Mouse (Mus musculus): ENCODE measurements around the gene Nagpa. TPM values are rescaled to one million over a fixed set of nuclear protein-coding genes. Genes with fewer than 3 reads are reported as not detected.

Gene Nagpa
- polyA plus RNA-seq, 1 experiment from 2014 or later: 10.7 TPM

- Histone ChIP-seq H3K9ac (replicated peaks; ENCODE audit: low read length) (no peak overlapping the region), H3K9me3 (replicated peaks; ENCODE audit: control insufficient read depth, low read length) (no peaks in the 10 kb centered on the region), H3K4me1 (ENCODE audit: control insufficient read depth, insufficient read depth, low read length) (no peaks in the 10 kb centered on the region), H3K27me3 (ENCODE audit: control insufficient read depth, insufficient read depth, low read length) (no peaks in the 10 kb centered on the region), H3K36me3 (replicated peaks; ENCODE audit: control insufficient read depth, insufficient read depth, low read depth, low read length) (no peaks in the 10 kb centered on the region), H3K4me2 (ENCODE audit: low read depth, low read length) (no peak overlapping the region), H3K27ac (replicated peaks; ENCODE audit: low read depth, low read length) (no peak overlapping the region), H3K4me3 (ENCODE audit: low read depth, low read length) (no peak overlapping the region)
- no peak for ATAC-seq (replicated peaks; ENCODE audit: insufficient number of reproducible peaks, low FRiP score, low TSS enrichment, low read depth)
- 72% methylated on average over 7 of the region's 7 CpGs for WGBS
- no peak for DNase-seq (ENCODE audit: low spot score)
Observed at GRCm38 (mm10) chr16:5186234-5186633, 17.6 kb downstream of the Nagpa start.

GRCm38 (mm10) chr16:5185691-5186090 lies 18.1 kb downstream of the Nagpa start:
- Histone ChIP-seq H3K9me3 (replicated peaks; ENCODE audit: control insufficient read depth, low read length) (no peaks in the 10 kb centered on the region), H3K4me3 (ENCODE audit: low read depth, low read length) (no peak overlapping the region), H3K9ac (replicated peaks; ENCODE audit: low read length) (no peak overlapping the region), H3K27me3 (ENCODE audit: control insufficient read depth, insufficient read depth, low read length) (no peaks in the 10 kb centered on the region), H3K4me2 (ENCODE audit: low read depth, low read length) (no peak overlapping the region), H3K36me3 (replicated peaks; ENCODE audit: control insufficient read depth, insufficient read depth, low read depth, low read length) (no peaks in the 10 kb centered on the region), H3K27ac (replicated peaks; ENCODE audit: low read depth, low read length) (no peak overlapping the region), H3K4me1 (ENCODE audit: control insufficient read depth, insufficient read depth, low read length) (no peaks in the 10 kb centered on the region)
- DNase-seq (ENCODE audit: low spot score) (no peak), ATAC-seq (replicated peaks; ENCODE audit: insufficient number of reproducible peaks, low FRiP score, low TSS enrichment, low read depth) (no peak)
- WGBS: 56% methylated on average over 7 of the region's 7 CpGs

- no peaks in the 10 kb centered on the region for H3K9me3 ChIP-seq (replicated peaks; ENCODE audit: control insufficient read depth, low read length)
- H3K9ac ChIP-seq (replicated peaks; ENCODE audit: low read length): no peak overlapping the region
- ATAC-seq (replicated peaks; ENCODE audit: insufficient number of reproducible peaks, low FRiP score, low TSS enrichment, low read depth) (no peak), DNase-seq (ENCODE audit: low spot score) (no peak)
- WGBS: 87% methylated on average over 5 of the region's 5 CpGs
- no peaks in the 10 kb centered on the region for H3K36me3 ChIP-seq (replicated peaks; ENCODE audit: control insufficient read depth, insufficient read depth, low read depth, low read length)
- no peaks in the 10 kb centered on the region for H3K27me3 ChIP-seq (ENCODE audit: control insufficient read depth, insufficient read depth, low read length)
- no peak overlapping the region for H3K4me2 ChIP-seq (ENCODE audit: low read depth, low read length)
- H3K4me3 ChIP-seq (ENCODE audit: low read depth, low read length): no peak overlapping the region
- H3K4me1 ChIP-seq (ENCODE audit: control insufficient read depth, insufficient read depth, low read length): no peaks in the 10 kb centered on the region
- H3K27ac ChIP-seq (replicated peaks; ENCODE audit: low read depth, low read length): no peak overlapping the region
Observed at GRCm38 (mm10) chr16:5184956-5185355, 18.9 kb downstream of the Nagpa start.

DNA sequence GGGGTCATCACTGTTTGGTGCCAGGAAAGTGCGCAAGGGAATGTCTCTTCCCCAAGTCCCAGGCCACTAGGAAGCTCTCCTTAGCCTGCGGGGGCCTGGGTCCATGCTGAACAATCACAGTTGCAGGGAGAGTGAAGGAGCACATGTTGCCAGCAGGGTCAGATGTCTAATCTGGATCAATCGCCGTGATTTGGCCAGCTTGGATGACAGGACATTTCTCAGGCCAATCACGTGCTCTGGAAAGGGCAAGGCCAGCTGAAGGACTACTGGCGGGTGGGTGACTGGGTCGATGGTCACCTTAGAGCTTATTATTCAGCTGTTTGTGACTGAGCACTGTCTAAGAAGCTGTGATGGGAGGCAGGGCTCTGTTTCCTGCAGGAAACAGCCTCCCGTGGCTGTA lies 19.7 kb downstream of the Nagpa start:
- no peak for ATAC-seq (replicated peaks; ENCODE audit: insufficient number of reproducible peaks, low FRiP score, low TSS enrichment, low read depth)
- H3K4me2 ChIP-seq (ENCODE audit: low read depth, low read length): no peak overlapping the region
- no peaks in the 10 kb centered on the region for H3K27me3 ChIP-seq (ENCODE audit: control insufficient read depth, insufficient read depth, low read length)
- H3K9me3 ChIP-seq (replicated peaks; ENCODE audit: control insufficient read depth, low read length): no peaks in the 10 kb centered on the region
- WGBS: 53% methylated on average over 8 of the region's 8 CpGs
- no peak for DNase-seq (ENCODE audit: low spot score)
- H3K36me3 ChIP-seq (replicated peaks; ENCODE audit: control insufficient read depth, insufficient read depth, low read depth, low read length): no peaks in the 10 kb centered on the region
- H3K27ac ChIP-seq (replicated peaks; ENCODE audit: low read depth, low read length): no peak overlapping the region
- no peak overlapping the region for H3K4me3 ChIP-seq (ENCODE audit: low read depth, low read length)
- no peak overlapping the region for H3K9ac ChIP-seq (replicated peaks; ENCODE audit: low read length)
- H3K4me1 ChIP-seq (ENCODE audit: control insufficient read depth, insufficient read depth, low read length): no peaks in the 10 kb centered on the region

DNA sequence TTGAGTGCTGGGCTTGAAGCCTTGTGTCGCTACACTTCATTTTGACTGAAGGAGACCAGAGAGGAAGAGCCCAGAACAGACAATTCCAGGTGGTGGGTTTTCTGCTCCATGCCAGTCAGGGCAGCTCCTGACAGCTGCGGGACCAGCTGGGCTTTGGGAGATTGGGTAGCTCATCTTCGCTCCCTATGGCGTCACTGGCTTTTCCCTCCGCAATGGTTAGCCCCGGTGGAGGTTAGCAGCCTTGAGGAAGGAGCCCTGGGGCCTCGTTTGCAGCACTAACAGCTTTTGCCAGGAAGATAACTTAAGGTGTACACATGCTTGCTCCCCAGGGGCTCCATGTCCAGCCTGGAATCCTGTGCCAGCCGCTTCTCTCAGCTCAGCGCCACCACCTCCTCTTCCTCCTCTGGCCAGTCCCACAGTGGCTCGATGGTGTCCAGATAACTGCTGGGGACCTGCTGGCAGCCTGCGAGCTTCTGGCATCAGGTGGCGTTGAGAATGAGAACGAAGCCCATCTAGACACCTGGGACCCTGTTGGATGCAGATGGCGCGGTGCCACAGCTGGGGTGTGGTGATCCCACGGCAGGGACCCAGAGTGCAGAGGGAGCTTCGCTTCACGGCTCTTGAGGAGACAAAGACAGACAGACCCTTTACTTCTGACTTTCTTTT lies 20.4 kb downstream of the Nagpa start:
- Histone ChIP-seq H3K36me3 (replicated peaks; ENCODE audit: control insufficient read depth, insufficient read depth, low read depth, low read length) (no peaks in the 10 kb centered on the region), H3K4me3 (ENCODE audit: low read depth, low read length) (no peak overlapping the region), H3K27me3 (ENCODE audit: control insufficient read depth, insufficient read depth, low read length) (no peaks in the 10 kb centered on the region), H3K9ac (replicated peaks; ENCODE audit: low read length) (no peak overlapping the region), H3K27ac (replicated peaks; ENCODE audit: low read depth, low read length) (no peak overlapping the region), H3K9me3 (replicated peaks; ENCODE audit: control insufficient read depth, low read length) (no peaks in the 10 kb centered on the region), H3K4me2 (ENCODE audit: low read depth, low read length) (no peak overlapping the region), H3K4me1 (ENCODE audit: control insufficient read depth, insufficient read depth, low read length) (no peaks in the 10 kb centered on the region)
- ATAC-seq (replicated peaks; ENCODE audit: insufficient number of reproducible peaks, low FRiP score, low TSS enrichment, low read depth) (no peak), DNase-seq (ENCODE audit: low spot score) (no peak)
- WGBS: 85% methylated on average over 18 of the region's 18 CpGs

GRCm38 (mm10) chr16:5172636-5173035 lies 31.2 kb downstream of the Nagpa start:
- no peaks in the 10 kb centered on the region for H3K4me1 ChIP-seq (ENCODE audit: control insufficient read depth, insufficient read depth, low read length)
- no peak overlapping the region for H3K4me2 ChIP-seq (ENCODE audit: low read depth, low read length)
- H3K27ac ChIP-seq (replicated peaks; ENCODE audit: low read depth, low read length): no peak overlapping the region
- H3K36me3 ChIP-seq (replicated peaks; ENCODE audit: control insufficient read depth, insufficient read depth, low read depth, low read length): no peaks in the 10 kb centered on the region
- ATAC-seq (replicated peaks; ENCODE audit: insufficient number of reproducible peaks, low FRiP score, low TSS enrichment, low read depth): no peak
- H3K27me3 ChIP-seq (ENCODE audit: control insufficient read depth, insufficient read depth, low read length): no peaks in the 10 kb centered on the region
- H3K4me3 ChIP-seq (ENCODE audit: low read depth, low read length): no peak overlapping the region
- H3K9ac ChIP-seq (replicated peaks; ENCODE audit: low read length): no peak overlapping the region
- WGBS: 93% methylated on average over 6 of the region's 6 CpGs
- no peaks in the 10 kb centered on the region for H3K9me3 ChIP-seq (replicated peaks; ENCODE audit: control insufficient read depth, low read length)
- no peak for DNase-seq (ENCODE audit: low spot score)

GRCm38 (mm10) chr16:5168829-5169228 lies 35.0 kb downstream of the Nagpa start:
- H3K4me1 ChIP-seq (ENCODE audit: control insufficient read depth, insufficient read depth, low read length): no peaks in the 10 kb centered on the region
- no peaks in the 10 kb centered on the region for H3K9me3 ChIP-seq (replicated peaks; ENCODE audit: control insufficient read depth, low read length)
- no peak overlapping the region for H3K9ac ChIP-seq (replicated peaks; ENCODE audit: low read length)
- H3K36me3 ChIP-seq (replicated peaks; ENCODE audit: control insufficient read depth, insufficient read depth, low read depth, low read length): no peaks in the 10 kb centered on the region
- no peak overlapping the region for H3K4me3 ChIP-seq (ENCODE audit: low read depth, low read length)
- WGBS: 63% methylated on average over 5 of the region's 5 CpGs
- H3K27me3 ChIP-seq (ENCODE audit: control insufficient read depth, insufficient read depth, low read length): no peaks in the 10 kb centered on the region
- H3K27ac ChIP-seq (replicated peaks; ENCODE audit: low read depth, low read length): no peak overlapping the region
- ATAC-seq (replicated peaks; ENCODE audit: insufficient number of reproducible peaks, low FRiP score, low TSS enrichment, low read depth) (no peak), DNase-seq (ENCODE audit: low spot score) (no peak)
- H3K4me2 ChIP-seq (ENCODE audit: low read depth, low read length): no peak overlapping the region

DNA sequence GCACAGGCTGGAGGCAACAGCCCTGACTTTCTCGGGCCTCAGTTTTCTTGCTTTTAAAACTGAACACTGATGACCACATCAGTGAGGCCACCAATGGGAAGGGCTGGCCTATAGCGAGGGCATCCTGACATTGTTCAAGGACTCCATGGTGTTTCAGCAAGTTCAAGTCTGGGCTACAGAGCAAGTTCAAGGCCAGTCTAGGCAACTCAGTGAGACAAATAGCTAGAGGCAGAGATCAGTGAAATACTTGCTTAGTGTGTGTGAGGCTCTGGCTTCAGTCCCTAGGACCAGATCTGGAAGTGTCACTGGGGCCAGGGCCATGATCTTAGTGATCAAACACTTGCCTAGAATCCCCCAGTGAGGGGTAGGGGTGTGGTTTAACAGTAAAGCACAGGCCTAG lies 35.8 kb downstream of the Nagpa start:
- Histone ChIP-seq H3K27ac (replicated peaks; ENCODE audit: low read depth, low read length) (no peak overlapping the region), H3K9me3 (replicated peaks; ENCODE audit: control insufficient read depth, low read length) (no peaks in the 10 kb centered on the region), H3K4me2 (ENCODE audit: low read depth, low read length) (no peak overlapping the region), H3K27me3 (ENCODE audit: control insufficient read depth, insufficient read depth, low read length) (no peaks in the 10 kb centered on the region), H3K4me3 (ENCODE audit: low read depth, low read length) (no peak overlapping the region), H3K36me3 (replicated peaks; ENCODE audit: control insufficient read depth, insufficient read depth, low read depth, low read length) (no peaks in the 10 kb centered on the region), H3K4me1 (ENCODE audit: control insufficient read depth, insufficient read depth, low read length) (no peaks in the 10 kb centered on the region), H3K9ac (replicated peaks; ENCODE audit: low read length) (no peak overlapping the region)
- no peak for DNase-seq (ENCODE audit: low spot score)
- WGBS: 79% methylated on average over 2 of the region's 2 CpGs
- ATAC-seq (replicated peaks; ENCODE audit: insufficient number of reproducible peaks, low FRiP score, low TSS enrichment, low read depth): no peak
